Mouse (Mus musculus): ENCODE measurements around the gene Cdk20. TPM values are rescaled to one million over a fixed set of nuclear protein-coding genes. Genes with fewer than 3 reads are reported as not detected.
A peak's percentile ranks its signal among the peaks of the same experiment; 100 is the strongest.

Cdk20 gene
- total RNA-seq, 1 experiment = 6.0 TPM

- Histone ChIP-seq H3K4me3 (ENCODE audit: insufficient read depth in 1 of 2, low read depth in 1 of 2, low read length in 2 of 2, poor library complexity in 1 of 2, severe bottlenecking in 1 of 2) (no peak overlapping the region), H3K36me3 (ENCODE audit: control insufficient read depth, insufficient read depth, low read length, poor library complexity, severe bottlenecking) (peaks cover 4% of the 10 kb centered on the region; the same call in 1 of the 2 replicates), H3K27ac (ENCODE audit: insufficient read depth, low read depth, low read length, poor library complexity, severe bottlenecking) (no peak overlapping the region), H3K9me3 (ENCODE audit: control insufficient read depth, insufficient read depth, low read depth, low read length) (no peaks in the 10 kb centered on the region), H3K4me1 (ENCODE audit: control insufficient read depth in 2 of 2, insufficient read depth in 2 of 2, low read length in 2 of 2, poor library complexity in 1 of 2) (no peaks in the 10 kb centered on the region), H3K9ac (ENCODE audit: insufficient read depth, low read depth, low read length, poor library complexity, severe bottlenecking) (no peak overlapping the region)
- in situ Hi-C loops (cut with MboI; ENCODE audit: low sequenced_read_pairs in 2 of 2, unreplicated experiment in 2 of 2) = no loop called here
- no peak for DNase-seq (ENCODE audit: low read depth, low spot score)
- TF ChIP-seq ZC3H11A (IDR thresholded peaks at IDR 0.05; ENCODE audit: borderline replicate concordance, low read depth, low read length) (no peak), HCFC1 (IDR thresholded peaks at IDR 0.05; ENCODE audit: borderline replicate concordance, insufficient read depth, low read length) (no peak), MAFK (IDR thresholded peaks at IDR 0.05; ENCODE audit: insufficient read depth, low read depth, low read length) (no peak), ZNF384 (IDR thresholded peaks at IDR 0.05; ENCODE audit: low read depth, low read length) (no peak), CHD2 (IDR thresholded peaks at IDR 0.05; ENCODE audit: low read depth, low read length) (no peak)
These were observed 5.7 kb downstream of the Cdk20 start for GRCm38 (mm10) chr13:64437801-64438200.

GRCm38 (mm10) chr13:64438863-64439452 is 6.8 kb downstream of the Cdk20 start:
- Histone ChIP-seq H3K9ac (ENCODE audit: insufficient read depth, low read depth, low read length, poor library complexity, severe bottlenecking) (no peak overlapping the region), H3K36me3 (ENCODE audit: control insufficient read depth, insufficient read depth, low read length, poor library complexity, severe bottlenecking) (peaks cover 4% of the 10 kb centered on the region; the same call in 1 of the 2 replicates), H3K9me3 (ENCODE audit: control insufficient read depth, insufficient read depth, low read depth, low read length) (no peaks in the 10 kb centered on the region), H3K27ac (ENCODE audit: insufficient read depth, low read depth, low read length, poor library complexity, severe bottlenecking) (no peak overlapping the region), H3K4me1 (ENCODE audit: control insufficient read depth in 2 of 2, insufficient read depth in 2 of 2, low read length in 2 of 2, poor library complexity in 1 of 2) (no peaks in the 10 kb centered on the region; a peak in 1 of 4 replicates), H3K4me3 (ENCODE audit: insufficient read depth in 1 of 2, low read depth in 1 of 2, low read length in 2 of 2, poor library complexity in 1 of 2, severe bottlenecking in 1 of 2) (no peak overlapping the region)
- no peak for DNase-seq (ENCODE audit: low read depth, low spot score)
- TF ChIP-seq HCFC1 (IDR thresholded peaks at IDR 0.05; ENCODE audit: borderline replicate concordance, insufficient read depth, low read length) (no peak), ZC3H11A (IDR thresholded peaks at IDR 0.05; ENCODE audit: borderline replicate concordance, low read depth, low read length) (peak; percentile 64; the same call in 1 of the 2 replicates)
- in situ Hi-C loops (cut with MboI; ENCODE audit: low sequenced_read_pairs in 2 of 2, unreplicated experiment in 2 of 2) = no loop called here

DNA sequence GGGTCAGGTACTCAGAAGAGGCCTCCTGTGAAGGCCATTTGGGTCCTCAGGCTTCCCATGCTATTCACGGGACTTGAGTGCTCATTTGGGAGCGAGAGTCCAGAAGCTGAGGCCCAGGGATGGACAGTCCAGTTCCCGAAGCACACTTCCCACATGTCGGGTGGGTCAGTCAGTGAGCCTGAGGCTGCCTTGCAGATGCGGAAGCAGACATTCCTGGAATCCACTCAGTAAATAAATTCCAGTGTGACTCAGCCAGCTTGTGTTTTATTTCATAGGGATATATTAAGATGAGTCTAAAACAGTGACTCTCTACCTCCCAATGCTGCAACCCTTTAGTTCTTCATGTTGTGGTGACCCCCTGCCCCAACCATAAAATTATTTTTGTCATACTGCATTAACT is 7.4 kb downstream of the Cdk20 start:
- no peak overlapping the region for H3K4me3 ChIP-seq (ENCODE audit: insufficient read depth in 1 of 2, low read depth in 1 of 2, low read length in 2 of 2, poor library complexity in 1 of 2, severe bottlenecking in 1 of 2)
- H3K9ac ChIP-seq (ENCODE audit: insufficient read depth, low read depth, low read length, poor library complexity, severe bottlenecking) = no peak overlapping the region
- peaks cover 4% of the 10 kb centered on the region; the same call in 1 of the 2 replicates for H3K36me3 ChIP-seq (ENCODE audit: control insufficient read depth, insufficient read depth, low read length, poor library complexity, severe bottlenecking)
- H3K4me1 ChIP-seq (ENCODE audit: control insufficient read depth in 2 of 2, insufficient read depth in 2 of 2, low read length in 2 of 2, poor library complexity in 1 of 2) = no peaks in the 10 kb centered on the region; a peak in 1 of 4 replicates
- TF ChIP-seq HCFC1 (IDR thresholded peaks at IDR 0.05; ENCODE audit: borderline replicate concordance, insufficient read depth, low read length) = no peak
- no peak for TF ChIP-seq CHD2 (IDR thresholded peaks at IDR 0.05; ENCODE audit: low read depth, low read length)
- no peak for TF ChIP-seq MAFK (IDR thresholded peaks at IDR 0.05; ENCODE audit: insufficient read depth, low read depth, low read length)
- TF ChIP-seq ZNF384 (IDR thresholded peaks at IDR 0.05; ENCODE audit: low read depth, low read length) = no peak
- no peak for TF ChIP-seq ZC3H11A (IDR thresholded peaks at IDR 0.05; ENCODE audit: borderline replicate concordance, low read depth, low read length)
- no peaks in the 10 kb centered on the region for H3K9me3 ChIP-seq (ENCODE audit: control insufficient read depth, insufficient read depth, low read depth, low read length)
- no peak for DNase-seq (ENCODE audit: low read depth, low spot score)
- no peak overlapping the region for H3K27ac ChIP-seq (ENCODE audit: insufficient read depth, low read depth, low read length, poor library complexity, severe bottlenecking)
- in situ Hi-C loops (cut with MboI; ENCODE audit: low sequenced_read_pairs in 2 of 2, unreplicated experiment in 2 of 2) = no loop called here

- DNase-seq (ENCODE audit: low read depth, low spot score) = no peak
- Histone ChIP-seq H3K4me3 (ENCODE audit: insufficient read depth in 1 of 2, low read depth in 1 of 2, low read length in 2 of 2, poor library complexity in 1 of 2, severe bottlenecking in 1 of 2) (no peak overlapping the region), H3K9ac (ENCODE audit: insufficient read depth, low read depth, low read length, poor library complexity, severe bottlenecking) (no peak overlapping the region), H3K4me1 (ENCODE audit: control insufficient read depth in 2 of 2, insufficient read depth in 2 of 2, low read length in 2 of 2, poor library complexity in 1 of 2) (no peaks in the 10 kb centered on the region; a peak in 1 of 4 replicates), H3K36me3 (ENCODE audit: control insufficient read depth, insufficient read depth, low read length, poor library complexity, severe bottlenecking) (peaks cover 4% of the 10 kb centered on the region; the same call in 1 of the 2 replicates), H3K27ac (ENCODE audit: insufficient read depth, low read depth, low read length, poor library complexity, severe bottlenecking) (no peak overlapping the region), H3K9me3 (ENCODE audit: control insufficient read depth, insufficient read depth, low read depth, low read length) (no peaks in the 10 kb centered on the region)
- in situ Hi-C loops (cut with MboI; ENCODE audit: low sequenced_read_pairs in 2 of 2, unreplicated experiment in 2 of 2) = loop anchor here (5.0 to 10.0 kb wide), 3 partner anchors 123 to 134 kb away; no protein-coding TSS in a partner anchor
- TF ChIP-seq MAFK (IDR thresholded peaks at IDR 0.05; ENCODE audit: insufficient read depth, low read depth, low read length) (no peak), ZC3H11A (IDR thresholded peaks at IDR 0.05; ENCODE audit: borderline replicate concordance, low read depth, low read length) (no peak), CHD2 (IDR thresholded peaks at IDR 0.05; ENCODE audit: low read depth, low read length) (no peak), HCFC1 (IDR thresholded peaks at IDR 0.05; ENCODE audit: borderline replicate concordance, insufficient read depth, low read length) (no peak), ZNF384 (IDR thresholded peaks at IDR 0.05; ENCODE audit: low read depth, low read length) (no peak)
These were observed 8.5 kb downstream of the Cdk20 start for GRCm38 (mm10) chr13:64440592-64440991.

Data from ES-E14 (cell line).